Mouse (Mus musculus) embryonic facial prominence, embryonic 10.5 days (tissue): ENCODE data around the gene Cdc42bpa. TPM values are rescaled to one million over a fixed set of nuclear protein-coding genes. Genes with fewer than 3 reads are reported as not detected.

ENCODE experiments used
- DNase-seq: peaks from one replicate; pipeline ENCODE4 v3.0.0-alpha.2; 2017; ENCODE audit warnings: low spot score
- H3K27ac ChIP-seq: fragments of 300-500 bp; sonication (generic); replicated peaks from 2 replicates; pipeline ENCODE4 v1.5.1; 2016; ENCODE audit warnings: mild to moderate bottlenecking
- H3K27me3 ChIP-seq: fragments of 300-500 bp; sonication (generic); replicated peaks from 2 replicates; pipeline ENCODE4 v1.6.1; 2016; ENCODE audit warnings: low read depth, mild to moderate bottlenecking; ENCODE audit not compliant: poor library complexity, severe bottlenecking
- H3K36me3 ChIP-seq: fragments of 300-500 bp; sonication (generic); replicated peaks from 2 replicates; pipeline ENCODE4 v1.6.1; 2016; ENCODE audit warnings: mild to moderate bottlenecking, moderate library complexity
- H3K4me1 ChIP-seq: fragments of 300-500 bp; sonication (generic); 2 replicates; pipeline ENCODE4 v1.6.1; 2016
- H3K4me3 ChIP-seq: fragments of 300-500 bp; sonication (generic); 2 replicates; pipeline ENCODE4 v1.5.1; 2016; ENCODE audit warnings: mild to moderate bottlenecking, moderate library complexity
- H3K9me3 ChIP-seq: fragments of 300-500 bp; sonication (generic); 2 replicates; pipeline ENCODE4 v1.6.1; 2016; ENCODE audit warnings: mild to moderate bottlenecking
- WGBS: fragments of 180-500 bp; shearing (Covaris S2); methylation state at CpG from one replicate; pipeline ENCODE4 v1.1.7; 2016; 5-methylcytosine and 5-hydroxymethylcytosine counted together
- polyA plus RNA-seq: library from polyadenylated mRNA; unstranded; fragments of >200 nt; fragmentation: Nextera tagmentation; extraction: Ambion mirVana; gene quantifications from 2 replicates; pipeline ENCODE4 v1.2.1, GENCODE M21; 2016

The Cdc42bpa gene
- polyA plus RNA-seq = 11.5 and 12.9 TPM in 2 replicates

- no peaks in the 10 kb centered on the region for H3K36me3 ChIP-seq
- H3K9me3 ChIP-seq = no peaks in the 10 kb centered on the region
- peak within 1 kb of the TSS; percentile 95 for H3K27ac ChIP-seq
- WGBS = 1% methylated on average over 126 of the region's 128 CpGs
- H3K27me3 ChIP-seq = peaks cover 19% of the 10 kb centered on the region
- peak within 1 kb of the TSS; percentile 87 for H3K4me3 ChIP-seq
- peak; percentile 88 for DNase-seq
- peaks cover 49% of the 10 kb centered on the region for H3K4me1 ChIP-seq
Observed at GRCm38 (mm10) chr1:179959721-179960542, at the start of gene Cdc42bpa. Gene Cdc42bpa, plus strand, starts transcription at chr1:179960472.

GRCm38 (mm10) chr1:179913471-179913870, 46.8 kb upstream of the Cdc42bpa start:
- H3K27ac ChIP-seq = no peak overlapping the region
- H3K4me3 ChIP-seq = no peak overlapping the region
- no peaks in the 10 kb centered on the region for H3K27me3 ChIP-seq
- H3K4me1 ChIP-seq = peaks cover 6% of the 10 kb centered on the region; the same call in 1 of the 2 replicates
- no peaks in the 10 kb centered on the region for H3K9me3 ChIP-seq
- DNase-seq = no peak
- H3K36me3 ChIP-seq = no peaks in the 10 kb centered on the region
- WGBS = 84% methylated on average over 4 of the region's 4 CpGs

- WGBS = 72% methylated on average over 4 of the region's 4 CpGs
- peaks cover 6% of the 10 kb centered on the region; the same call in 1 of the 2 replicates for H3K4me1 ChIP-seq
- DNase-seq = no peak
- H3K36me3 ChIP-seq = no peaks in the 10 kb centered on the region
- no peaks in the 10 kb centered on the region for H3K27me3 ChIP-seq
- no peaks in the 10 kb centered on the region for H3K9me3 ChIP-seq
- no peak overlapping the region for H3K4me3 ChIP-seq
- H3K27ac ChIP-seq = no peak overlapping the region
Observed at GRCm38 (mm10) chr1:179917036-179917435, 43.2 kb upstream of the Cdc42bpa start.

- Histone ChIP-seq H3K9me3 (no peaks in the 10 kb centered on the region), H3K27ac (no peak overlapping the region), H3K27me3 (no peaks in the 10 kb centered on the region), H3K4me3 (no peak overlapping the region), H3K4me1 (peaks cover 6% of the 10 kb centered on the region; the same call in 1 of the 2 replicates), H3K36me3 (no peaks in the 10 kb centered on the region)
- DNase-seq = no peak
- 87% methylated on average over 11 of the region's 11 CpGs for WGBS
Observed at GRCm38 (mm10) chr1:179917481-179917880, 42.8 kb upstream of the Cdc42bpa start.

GRCm38 (mm10) chr1:179919656-179920436, 40.4 kb upstream of the Cdc42bpa start:
- no peaks in the 10 kb centered on the region for H3K9me3 ChIP-seq
- no peak for DNase-seq
- no peaks in the 10 kb centered on the region for H3K36me3 ChIP-seq
- WGBS = 92% methylated on average over 8 of the region's 8 CpGs
- H3K27me3 ChIP-seq = no peaks in the 10 kb centered on the region
- H3K27ac ChIP-seq = no peak overlapping the region
- peaks cover 6% of the 10 kb centered on the region; the same call in 1 of the 2 replicates for H3K4me1 ChIP-seq
- H3K4me3 ChIP-seq = no peak overlapping the region

GRCm38 (mm10) chr1:179923661-179924405, 36.4 kb upstream of the Cdc42bpa start:
- no peak overlapping the region for H3K4me3 ChIP-seq
- H3K27ac ChIP-seq = peak overlapping the region; percentile 10; the same call in 1 of the 2 replicates
- 66% methylated on average over 10 of the region's 10 CpGs for WGBS
- no peaks in the 10 kb centered on the region for H3K36me3 ChIP-seq
- no peak for DNase-seq
- no peaks in the 10 kb centered on the region for H3K27me3 ChIP-seq
- H3K9me3 ChIP-seq = no peaks in the 10 kb centered on the region
- H3K4me1 ChIP-seq = no peaks in the 10 kb centered on the region

GRCm38 (mm10) chr1:179926240-179926639, 34.0 kb upstream of the Cdc42bpa start:
- Histone ChIP-seq H3K27me3 (no peaks in the 10 kb centered on the region), H3K4me1 (0 out of 2 replicates have a peak, but pooled peaks cover 2% of the 10 kb centered on the region), H3K36me3 (no peaks in the 10 kb centered on the region), H3K27ac (no peak overlapping the region), H3K4me3 (no peak overlapping the region), H3K9me3 (no peaks in the 10 kb centered on the region)
- WGBS = 78% methylated on average over 6 of the region's 6 CpGs
- no peak for DNase-seq

- H3K9me3 ChIP-seq = no peaks in the 10 kb centered on the region
- H3K27ac ChIP-seq = no peak overlapping the region
- H3K27me3 ChIP-seq = no peaks in the 10 kb centered on the region
- H3K4me1 ChIP-seq = 0 out of 2 replicates have a peak, but pooled peaks cover 6% of the 10 kb centered on the region
- H3K36me3 ChIP-seq = no peaks in the 10 kb centered on the region
- no peak overlapping the region for H3K4me3 ChIP-seq
- WGBS = 89% methylated on average over 6 of the region's 6 CpGs
- DNase-seq = no peak
Observed at GRCm38 (mm10) chr1:179927102-179927501, 33.2 kb upstream of the Cdc42bpa start.

- Histone ChIP-seq H3K9me3 (no peaks in the 10 kb centered on the region), H3K27me3 (no peaks in the 10 kb centered on the region), H3K36me3 (no peaks in the 10 kb centered on the region), H3K4me3 (no peak overlapping the region), H3K4me1 (0 out of 2 replicates have a peak, but pooled peaks cover 6% of the 10 kb centered on the region), H3K27ac (no peak overlapping the region)
- WGBS = 58% methylated on average over 7 of the region's 7 CpGs
- DNase-seq = peak; percentile 21
Observed at GRCm38 (mm10) chr1:179928822-179929221, 31.4 kb upstream of the Cdc42bpa start.

GRCm38 (mm10) chr1:179931247-179931646, 29.0 kb upstream of the Cdc42bpa start:
- Histone ChIP-seq H3K27me3 (no peaks in the 10 kb centered on the region), H3K4me1 (0 out of 2 replicates have a peak, but pooled peaks cover 6% of the 10 kb centered on the region), H3K4me3 (no peak overlapping the region), H3K9me3 (no peaks in the 10 kb centered on the region), H3K36me3 (no peaks in the 10 kb centered on the region), H3K27ac (no peak overlapping the region)
- 67% methylated on average over 3 of the region's 3 CpGs for WGBS
- no peak for DNase-seq

GRCm38 (mm10) chr1:179934064-179934463, 26.2 kb upstream of the Cdc42bpa start:
- Histone ChIP-seq H3K4me3 (no peak overlapping the region), H3K27ac (no peak overlapping the region), H3K36me3 (no peaks in the 10 kb centered on the region), H3K27me3 (no peaks in the 10 kb centered on the region), H3K4me1 (0 out of 2 replicates have a peak, but pooled peaks cover 6% of the 10 kb centered on the region), H3K9me3 (no peaks in the 10 kb centered on the region)
- no peak for DNase-seq
- WGBS = 89% methylated on average over 3 of the region's 3 CpGs
